Mouse (Mus musculus) embryonic facial prominence, embryonic 10.5 days (tissue): ENCODE data around the gene Cldn3. TPM values are rescaled to one million over a fixed set of nuclear protein-coding genes. Genes with fewer than 3 reads are reported as not detected.
A peak's percentile ranks its signal among the peaks of the same experiment; 100 is the strongest.
"Not testable (repeated sequence)": the region's sequence is repeated elsewhere in the genome, so short reads cannot be mapped to it uniquely, and the experiment has no call there.

ENCODE experiments used
- DNase-seq: peaks from one replicate; pipeline ENCODE4 v3.0.0-alpha.2; 2017; ENCODE audit warnings: low spot score
- H3K27ac ChIP-seq: fragments of 300-500 bp; sonication (generic); replicated peaks from 2 replicates; pipeline ENCODE4 v1.5.1; 2016; ENCODE audit warnings: mild to moderate bottlenecking
- H3K27me3 ChIP-seq: fragments of 300-500 bp; sonication (generic); replicated peaks from 2 replicates; pipeline ENCODE4 v1.6.1; 2016; ENCODE audit warnings: low read depth, mild to moderate bottlenecking; ENCODE audit not compliant: poor library complexity, severe bottlenecking
- H3K36me3 ChIP-seq: fragments of 300-500 bp; sonication (generic); replicated peaks from 2 replicates; pipeline ENCODE4 v1.6.1; 2016; ENCODE audit warnings: mild to moderate bottlenecking, moderate library complexity
- H3K4me1 ChIP-seq: fragments of 300-500 bp; sonication (generic); 2 replicates; pipeline ENCODE4 v1.6.1; 2016
- H3K4me3 ChIP-seq: fragments of 300-500 bp; sonication (generic); 2 replicates; pipeline ENCODE4 v1.5.1; 2016; ENCODE audit warnings: mild to moderate bottlenecking, moderate library complexity
- H3K9me3 ChIP-seq: fragments of 300-500 bp; sonication (generic); 2 replicates; pipeline ENCODE4 v1.6.1; 2016; ENCODE audit warnings: mild to moderate bottlenecking
- WGBS: fragments of 180-500 bp; shearing (Covaris S2); methylation state at CpG from one replicate; pipeline ENCODE4 v1.1.7; 2016; 5-methylcytosine and 5-hydroxymethylcytosine counted together
- polyA plus RNA-seq: library from polyadenylated mRNA; unstranded; fragments of >200 nt; fragmentation: Nextera tagmentation; extraction: Ambion mirVana; gene quantifications from 2 replicates; pipeline ENCODE4 v1.2.1, GENCODE M21; 2016

Cldn3 gene
- polyA plus RNA-seq, 1 experiment from 2014 or later = 18.8 TPM

- 66% methylated on average over 4 of the region's 4 CpGs for WGBS
- H3K9me3 ChIP-seq = no peaks in the 10 kb centered on the region
- no peaks in the 10 kb centered on the region for H3K36me3 ChIP-seq
- peaks cover 54% of the 10 kb centered on the region for H3K27me3 ChIP-seq
- no peak for DNase-seq
- H3K4me3 ChIP-seq = no peak overlapping the region
- peaks cover 44% of the 10 kb centered on the region for H3K4me1 ChIP-seq
- H3K27ac ChIP-seq = peak overlapping the region; percentile 73
Measured at GRCm38 (mm10) chr5:134948085-134948439, 38.0 kb upstream of the Cldn3 start.

- Histone ChIP-seq H3K27ac (peak overlapping the region; percentile 66), H3K4me1 (peaks cover 36% of the 10 kb centered on the region), H3K9me3 (no peaks in the 10 kb centered on the region), H3K36me3 (no peaks in the 10 kb centered on the region), H3K27me3 (peaks cover 33% of the 10 kb centered on the region), H3K4me3 (peak overlapping the region; percentile 25; the same call in 1 of the 2 replicates)
- 37% methylated on average over 19 of the region's 19 CpGs for WGBS
- no peak for DNase-seq
Measured at GRCm38 (mm10) chr5:134951053-134951884, 34.7 kb upstream of the Cldn3 start.

DNA sequence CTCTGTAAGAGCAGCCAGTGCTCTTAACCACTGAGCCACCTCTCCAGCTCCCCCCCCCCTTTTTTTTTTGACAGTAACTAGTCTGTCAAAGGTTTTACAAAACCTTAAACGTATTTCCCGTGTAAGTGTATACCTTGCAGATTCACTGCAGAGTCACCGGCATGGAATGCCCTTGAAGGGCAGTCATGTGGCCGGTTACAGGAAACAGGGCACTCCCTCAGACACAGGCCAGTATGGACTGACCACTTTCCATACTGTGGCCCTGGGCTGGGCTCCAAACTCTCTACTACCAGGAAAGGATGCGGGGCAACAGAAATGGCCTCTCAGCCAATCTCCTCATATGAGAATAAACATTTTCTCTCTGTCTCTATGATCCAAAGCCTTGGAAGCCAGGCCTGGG is 30.5 kb upstream of the Cldn3 start:
- Histone ChIP-seq H3K4me3 (no peak overlapping the region), H3K4me1 (peaks cover 25% of the 10 kb centered on the region), H3K27ac (no peak overlapping the region), H3K36me3 (no peaks in the 10 kb centered on the region), H3K27me3 (peaks cover 9% of the 10 kb centered on the region), H3K9me3 (no peaks in the 10 kb centered on the region)
- 72% methylated on average over 5 of the region's 5 CpGs for WGBS
- DNase-seq = no peak

DNA sequence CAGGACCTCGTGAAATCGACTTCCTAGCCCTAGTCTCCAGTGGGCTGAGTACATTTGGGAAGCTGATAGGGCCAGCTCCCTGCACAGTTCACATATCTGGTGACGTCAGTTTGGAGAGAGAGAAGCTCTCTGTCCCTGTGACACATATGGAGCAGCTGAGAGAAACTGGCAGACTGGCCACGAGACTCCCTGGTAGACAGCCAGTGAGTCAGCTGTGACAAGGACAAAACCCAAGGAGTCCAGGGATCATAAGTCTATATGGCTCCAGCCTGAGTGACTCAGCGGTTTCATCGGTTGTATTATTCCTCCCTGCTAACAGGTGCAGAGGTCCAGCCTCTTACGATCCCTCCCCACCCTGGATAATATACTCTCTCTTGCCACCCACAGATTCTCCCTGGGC is 26.9 kb upstream of the Cldn3 start:
- no peaks in the 10 kb centered on the region for H3K9me3 ChIP-seq
- H3K4me3 ChIP-seq = no peak overlapping the region
- WGBS = 82% methylated on average over 7 of the region's 7 CpGs
- no peaks in the 10 kb centered on the region for H3K36me3 ChIP-seq
- H3K27ac ChIP-seq = no peak overlapping the region
- H3K4me1 ChIP-seq = peaks cover 9% of the 10 kb centered on the region
- DNase-seq = no peak
- H3K27me3 ChIP-seq = no peaks in the 10 kb centered on the region

DNA sequence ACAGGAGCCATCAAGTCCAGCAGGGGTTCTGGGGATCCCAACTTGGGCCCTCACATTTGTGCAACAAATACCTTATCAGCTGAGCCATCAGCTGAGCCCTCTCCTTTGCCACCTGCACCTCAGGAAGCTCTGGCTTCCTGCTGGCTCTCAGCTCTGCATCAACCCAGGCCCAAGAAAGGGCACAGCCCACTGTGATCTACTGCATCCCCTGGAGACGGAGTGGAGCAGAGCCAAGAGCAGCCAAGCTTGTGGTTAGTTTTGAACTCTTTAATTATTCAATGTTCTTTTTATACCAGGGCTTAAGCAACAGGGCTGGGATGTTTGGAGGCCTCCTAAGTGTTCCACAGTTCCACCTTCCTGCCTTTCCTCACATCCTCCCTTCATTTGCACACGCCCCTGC is 25.6 kb upstream of the Cldn3 start:
- Histone ChIP-seq H3K4me3 (no peak overlapping the region), H3K27me3 (no peaks in the 10 kb centered on the region), H3K4me1 (peaks cover 9% of the 10 kb centered on the region), H3K27ac (no peak overlapping the region), H3K9me3 (no peaks in the 10 kb centered on the region), H3K36me3 (no peaks in the 10 kb centered on the region)
- WGBS = 76% methylated on average over 2 of the region's 2 CpGs
- no peak for DNase-seq

- no peak overlapping the region for H3K4me3 ChIP-seq
- no peaks in the 10 kb centered on the region for H3K36me3 ChIP-seq
- DNase-seq = no peak
- H3K27ac ChIP-seq = no peak overlapping the region
- no peaks in the 10 kb centered on the region for H3K9me3 ChIP-seq
- peaks cover 20% of the 10 kb centered on the region for H3K4me1 ChIP-seq
- peaks cover 8% of the 10 kb centered on the region for H3K27me3 ChIP-seq
- 93% methylated on average over 2 of the region's 2 CpGs for WGBS
Measured at GRCm38 (mm10) chr5:134961519-134961918, 24.5 kb upstream of the Cldn3 start.

DNA sequence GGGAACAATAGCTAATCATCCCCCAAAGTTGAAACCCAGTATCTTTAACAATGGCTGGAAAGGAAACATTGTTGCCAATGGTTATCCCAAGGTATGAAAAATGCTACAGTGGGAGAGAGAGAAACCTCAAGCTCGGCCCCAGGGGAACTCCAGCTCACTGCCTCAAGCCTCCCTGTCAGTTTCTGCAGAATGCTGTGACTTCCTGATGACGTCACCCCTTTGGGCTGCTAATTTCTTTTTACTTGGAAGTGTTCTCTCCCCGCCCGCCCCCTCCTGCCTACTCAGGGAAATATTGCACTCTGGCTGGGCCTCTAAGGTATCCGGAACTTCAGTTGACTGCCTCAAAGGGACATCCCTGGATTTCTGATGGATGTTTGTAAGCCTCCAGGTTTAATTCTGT is 22.5 kb upstream of the Cldn3 start:
- no peak for DNase-seq
- WGBS = 52% methylated on average over 5 of the region's 5 CpGs

DNA sequence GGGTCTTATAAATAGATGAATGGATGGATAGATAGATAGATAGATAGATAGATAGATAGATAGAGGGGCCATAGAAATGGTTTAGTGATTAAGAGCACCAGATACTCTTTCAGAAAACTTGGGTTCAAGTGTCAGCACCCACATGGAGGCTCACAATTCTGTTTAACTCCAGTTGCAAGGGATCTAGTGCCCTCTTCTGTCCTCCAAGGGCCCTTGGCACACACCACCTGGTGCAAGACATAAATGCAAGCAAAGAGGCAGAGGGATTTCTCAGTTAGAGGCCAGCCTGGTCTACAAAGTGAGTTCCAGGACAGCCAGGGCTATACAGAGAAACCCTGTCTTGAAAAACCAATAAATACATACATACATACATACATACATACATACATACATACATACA is 21.4 kb upstream of the Cldn3 start:
- H3K4me3 ChIP-seq, H3K36me3 ChIP-seq, H3K9me3 ChIP-seq, H3K27ac ChIP-seq, DNase-seq: not testable (repeated sequence)
- H3K4me1 ChIP-seq = peaks cover 24% of the 10 kb centered on the region
- peaks cover 19% of the 10 kb centered on the region for H3K27me3 ChIP-seq

More for the DNA sequence above, 22.5 kb upstream of the Cldn3 start:
- Histone ChIP-seq H3K27ac (no peak overlapping the region), H3K9me3 (no peaks in the 10 kb centered on the region), H3K27me3 (peaks cover 19% of the 10 kb centered on the region), H3K4me1 (peaks cover 24% of the 10 kb centered on the region), H3K36me3 (no peaks in the 10 kb centered on the region), H3K4me3 (no peak overlapping the region)

GRCm38 (mm10) chr5:134965473-134965851 is 20.6 kb upstream of the Cldn3 start:
- DNase-seq = peak; percentile 75

DNA sequence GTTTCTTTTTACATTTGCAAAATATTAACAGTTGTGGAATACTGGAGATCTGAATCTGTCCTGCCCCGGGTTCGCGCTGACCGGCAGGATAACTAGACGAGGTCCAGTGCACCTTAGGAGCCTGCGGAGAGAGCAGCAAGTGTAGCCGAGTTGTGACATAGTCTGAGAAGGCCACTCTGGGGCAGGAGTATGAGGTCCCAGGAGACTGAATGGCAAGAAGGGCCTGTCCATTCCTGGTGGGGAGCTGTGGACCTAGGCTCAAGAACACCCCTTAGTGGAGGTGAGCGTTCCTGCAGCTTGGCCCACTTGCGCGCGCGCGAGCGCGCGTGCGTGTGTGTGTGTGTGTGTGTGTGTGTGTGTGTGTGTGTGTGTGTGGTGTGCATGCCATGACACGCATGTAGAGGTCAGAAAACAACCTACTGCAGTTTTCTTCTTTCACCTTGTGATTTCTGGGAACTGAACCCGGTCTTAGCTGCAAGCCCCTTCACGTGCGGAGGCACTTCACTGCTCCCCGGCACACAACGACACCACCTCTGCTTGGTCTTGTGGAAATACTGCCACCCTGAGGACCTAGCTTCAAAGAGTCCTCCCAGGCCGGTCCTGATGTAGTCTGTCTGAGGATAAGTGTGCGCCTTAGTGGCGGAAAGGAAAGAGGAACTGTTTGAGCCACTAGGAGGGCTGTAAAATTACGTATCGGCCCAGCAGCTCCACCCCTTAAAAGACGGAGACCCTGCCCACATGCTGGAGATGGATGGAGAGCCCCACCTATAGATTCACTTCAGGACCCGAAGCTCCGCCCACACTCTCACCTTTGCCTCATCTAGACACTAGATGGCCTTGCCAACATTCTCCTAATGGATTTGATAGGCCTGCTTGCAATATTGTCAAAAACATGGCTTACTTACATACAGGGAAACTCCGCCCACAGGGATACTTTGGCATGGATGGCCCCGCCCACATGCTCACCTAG is 19.9 kb upstream of the Cldn3 start:
- Histone ChIP-seq H3K27me3 (peaks cover 19% of the 10 kb centered on the region), H3K4me3 (peak overlapping the region; percentile 51), H3K4me1 (peaks cover 24% of the 10 kb centered on the region), H3K9me3 (no peaks in the 10 kb centered on the region), H3K36me3 (no peaks in the 10 kb centered on the region), H3K27ac (no peak overlapping the region)
- peak; percentile 65 for DNase-seq
- 3% methylated on average over 33 of the region's 33 CpGs for WGBS

More at GRCm38 (mm10) chr5:134965473-134965851, 20.6 kb upstream of the Cldn3 start:
- Histone ChIP-seq H3K4me1 (peaks cover 24% of the 10 kb centered on the region), H3K36me3 (no peaks in the 10 kb centered on the region), H3K9me3 (no peaks in the 10 kb centered on the region), H3K27me3 (peaks cover 19% of the 10 kb centered on the region), H3K27ac (no peak overlapping the region), H3K4me3 (peak overlapping the region; percentile 51)
- 6% methylated on average over 10 of the region's 10 CpGs for WGBS

DNA sequence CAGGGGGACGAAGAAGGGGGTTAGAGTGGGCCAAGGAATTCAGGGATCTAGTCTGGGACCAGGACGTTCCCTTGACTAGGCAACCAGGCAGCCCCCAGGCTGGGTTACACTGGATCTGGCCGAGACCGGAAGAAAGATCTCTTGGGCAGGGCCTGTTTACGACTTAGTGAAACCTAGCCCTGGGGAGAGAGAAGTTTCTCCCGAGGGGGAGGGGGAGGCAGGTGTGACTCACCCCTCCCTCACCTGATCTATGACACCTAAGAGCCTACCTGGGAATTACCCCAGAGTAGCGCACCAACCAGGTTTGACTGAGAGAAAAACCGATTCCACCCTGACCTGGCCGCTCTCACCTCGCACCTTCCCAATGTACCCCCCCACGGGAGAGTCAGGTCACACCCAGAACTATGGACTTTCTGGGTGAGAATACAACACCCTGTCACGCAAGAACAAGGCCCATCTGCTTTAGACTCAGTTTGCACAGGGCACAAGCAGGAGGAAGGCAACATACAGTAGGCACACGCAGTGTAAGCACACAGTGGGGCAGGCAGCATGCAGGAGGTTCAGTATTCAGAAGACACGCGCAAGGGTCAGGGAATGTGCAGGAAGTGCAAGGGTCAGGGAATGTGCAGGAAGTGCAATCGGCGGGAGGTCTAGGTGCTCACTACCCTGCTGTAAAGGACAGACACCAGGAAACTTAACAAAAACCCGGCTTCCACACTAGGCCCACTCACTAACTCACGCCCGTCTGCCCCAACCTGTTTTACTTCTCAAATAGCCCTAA is 18.7 kb upstream of the Cldn3 start:
- 0 out of 2 replicates have a peak overlapping the region, but pooled peaks have one; percentile 32 for H3K27ac ChIP-seq
- H3K4me3 ChIP-seq = no peak overlapping the region
- H3K27me3 ChIP-seq = peaks cover 19% of the 10 kb centered on the region
- DNase-seq = no peak
- peaks cover 24% of the 10 kb centered on the region for H3K4me1 ChIP-seq
- WGBS = 69% methylated on average over 20 of the region's 20 CpGs
- no peaks in the 10 kb centered on the region for H3K36me3 ChIP-seq
- no peaks in the 10 kb centered on the region for H3K9me3 ChIP-seq

DNA sequence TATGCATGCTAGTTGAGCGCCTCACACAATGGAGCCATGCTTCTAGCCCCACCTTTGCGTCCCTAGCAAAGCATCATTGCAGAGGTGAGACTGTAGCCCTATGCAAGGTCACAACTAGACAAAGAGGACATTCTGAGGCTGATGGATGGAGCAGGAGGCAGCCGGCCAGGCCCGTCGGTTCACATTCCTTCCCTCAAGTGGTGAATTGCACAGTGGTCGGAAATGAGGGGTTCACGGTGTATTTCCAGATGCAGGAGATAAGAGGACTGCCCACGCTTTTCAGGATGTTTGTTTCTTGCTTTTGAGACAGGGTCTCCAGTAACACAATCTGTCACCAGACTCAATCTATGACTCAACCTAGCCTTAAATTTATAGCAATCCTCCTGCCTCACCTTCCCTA is 15.3 kb upstream of the Cldn3 start:
- H3K4me3 ChIP-seq = no peak overlapping the region
- H3K4me1 ChIP-seq = peaks cover 22% of the 10 kb centered on the region
- H3K9me3 ChIP-seq = no peaks in the 10 kb centered on the region
- 64% methylated on average over 8 of the region's 8 CpGs for WGBS
- H3K27me3 ChIP-seq = peaks cover 18% of the 10 kb centered on the region
- DNase-seq = peak; percentile 51
- no peaks in the 10 kb centered on the region for H3K36me3 ChIP-seq
- 0 out of 2 replicates have a peak overlapping the region, but pooled peaks have one; percentile 30 for H3K27ac ChIP-seq
